Comparison of ENCODE assay signal across 17 mouse cellular contexts in genomic region chr9:48757650-48758580, GRCm38 (mm10).
DNase-seq lines count a peak whose midpoint lies in the region; ATAC-seq and TF ChIP-seq lines count a peak whose summit lies in the region.
"Had no signal": no experiment of that assay in that cellular context is flagged by ENCODE, and none has a peak within 500 bp of the region (broad histone marks: within the 10 kb centered on the region; RNA-seq: fewer than 3 reads in every experiment).

No protein-coding gene starts in this region.

- intact Hi-C loops in left cerebral cortex, adult 2 months (cut with DNase I) = no loop called here
- intact Hi-C loops in left cerebral cortex, postnatal 10 days (cut with DNase I) = no loop called here

- no peak overlapping the region for H3K9ac ChIP-seq in limb, embryonic 12.5 days (replicated peaks)
- H3K9ac ChIP-seq: heart, embryonic 12.5 days; midbrain, embryonic 12.5 days had no signal

- peak overlapping the region; percentile 2; the same call in 1 of the 2 replicates for H3K27ac ChIP-seq in left cerebral cortex, adult 2 months
- H3K27ac ChIP-seq in limb, embryonic 12.5 days = peak overlapping the region; percentile 64; the same call in 1 of the 2 replicates
- H3K27ac ChIP-seq: midbrain, embryonic 12.5 days had no signal

- peaks cover 41% of the 10 kb centered on the region for H3K27me3 ChIP-seq in limb, embryonic 12.5 days
- H3K27me3 ChIP-seq: heart, embryonic 12.5 days; midbrain, embryonic 12.5 days had no signal

- ATAC-seq in limb, embryonic 12.5 days (ENCODE audit: insufficient number of reproducible peaks, insufficient read depth, low FRiP score, low TSS enrichment, low read depth) = no peak
- ATAC-seq: Patski had no signal

- WGBS in limb, embryonic 12.5 days = 12% methylated on average over 13 of the region's 13 CpGs

- no peak overlapping the region for H3K4me3 ChIP-seq in left cerebral cortex, adult 2 months
- H3K4me3 ChIP-seq in limb, embryonic 12.5 days (replicated peaks) = no peak overlapping the region
- H3K4me3 ChIP-seq: heart, embryonic 12.5 days; midbrain, embryonic 12.5 days; myocyte had no signal

- H3K4me2 ChIP-seq in limb, embryonic 12.5 days = peak overlapping the region; percentile 33
- H3K4me2 ChIP-seq: heart, embryonic 12.5 days; midbrain, embryonic 12.5 days had no signal

- H3K36me3 ChIP-seq in limb, embryonic 12.5 days = no peaks in the 10 kb centered on the region
- H3K36me3 ChIP-seq: heart, embryonic 12.5 days; midbrain, embryonic 12.5 days had no signal

- DNase-seq in embryo, embryonic 10.5 days (ENCODE audit: low spot score) = peak; percentile 44
- DNase-seq in embryo, embryonic 9.5 days (ENCODE audit: extremely low spot score) = no peak
- DNase-seq in left cerebral cortex, adult 2 months (ENCODE audit: extremely low spot score in 1 of 2, low spot score in 2 of 2) = no peak
- DNase-seq in left cerebral cortex, postnatal 10 days (ENCODE audit: extremely low spot score in 1 of 2, low spot score in 2 of 2) = no peak
- DNase-seq in hindlimb bud, embryonic 11.5 days (ENCODE audit: extremely low spot score, low read depth, low spot score) = peak; percentile 96
- no peak for DNase-seq in thymus, postnatal 14 days
- no peak for DNase-seq in frontal cortex, postnatal 14 days (ENCODE audit: low spot score in 2 of 2)
- DNase-seq: B cell, adult 2 months; cerebellum, adult 9-10 months; heart, postnatal 4 days; kidney, adult 18-20 months; lung, postnatal 14 days had no signal

- H3K9me3 ChIP-seq in limb, embryonic 12.5 days = no peaks in the 10 kb centered on the region
- H3K9me3 ChIP-seq: heart, embryonic 12.5 days; midbrain, embryonic 12.5 days had no signal

- TF ChIP-seq CTCF in left cerebral cortex, adult 2 months (IDR thresholded peaks at IDR 0.05) = no peak

- peaks cover 71% of the 10 kb centered on the region for H3K4me1 ChIP-seq in limb, embryonic 12.5 days (replicated peaks)

Comparison
In these comparisons a context has a peak if more than half of its experiments do, and no peak if none do; other contexts are left out.
1. DNase-seq: peak in embryo, embryonic 10.5 days (single experiment) and hindlimb bud, embryonic 11.5 days (single experiment); none in embryo, embryonic 9.5 days (single experiment), left cerebral cortex, adult 2 months (0 of 2), left cerebral cortex, postnatal 10 days (0 of 2), thymus, postnatal 14 days (single experiment) and frontal cortex, postnatal 14 days (0 of 2).